Mouse (Mus musculus): Measurements from ENCODE around the gene Ank. TPM values are rescaled to one million over a fixed set of nuclear protein-coding genes. Genes with fewer than 3 reads are reported as not detected.

Gene Ank
- polyA plus RNA-seq, 1 experiment from 2014 or later: 23.3 TPM

DNA sequence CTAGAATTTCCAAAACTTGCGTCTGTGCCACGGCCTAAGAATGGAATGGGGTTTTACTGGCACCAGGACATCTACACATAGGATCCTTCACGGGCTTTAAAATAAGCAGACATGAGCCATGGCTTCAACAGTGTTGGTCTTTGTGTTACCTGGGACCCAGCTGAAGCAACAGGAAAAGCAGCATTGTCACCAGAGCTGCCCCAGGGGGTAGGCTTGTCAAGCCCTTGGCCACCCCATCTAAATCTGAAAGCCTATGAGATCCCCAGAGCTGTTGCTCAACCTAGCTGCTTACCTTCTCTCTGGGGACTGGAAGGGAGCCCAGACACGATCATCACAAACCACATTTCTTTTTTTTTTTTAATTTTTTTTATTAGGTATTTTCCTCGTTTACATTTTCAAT, 31.6 kb downstream of the Ank start:
- no peak for ATAC-seq (ENCODE audit: insufficient number of reproducible peaks, low FRiP score, low TSS enrichment, low read depth)
- H3K9ac ChIP-seq: no peak overlapping the region
- no peak overlapping the region for H3K4me2 ChIP-seq (replicated peaks)
- no peak overlapping the region for H3K27ac ChIP-seq (replicated peaks)
- H3K4me1 ChIP-seq: peaks cover 23% of the 10 kb centered on the region
- H3K36me3 ChIP-seq: no peaks in the 10 kb centered on the region
- no peaks in the 10 kb centered on the region for H3K27me3 ChIP-seq
- WGBS: 71% methylated on average over 5 of the region's 5 CpGs
- H3K9me3 ChIP-seq (replicated peaks): no peaks in the 10 kb centered on the region
- H3K4me3 ChIP-seq (replicated peaks): no peak overlapping the region

DNA sequence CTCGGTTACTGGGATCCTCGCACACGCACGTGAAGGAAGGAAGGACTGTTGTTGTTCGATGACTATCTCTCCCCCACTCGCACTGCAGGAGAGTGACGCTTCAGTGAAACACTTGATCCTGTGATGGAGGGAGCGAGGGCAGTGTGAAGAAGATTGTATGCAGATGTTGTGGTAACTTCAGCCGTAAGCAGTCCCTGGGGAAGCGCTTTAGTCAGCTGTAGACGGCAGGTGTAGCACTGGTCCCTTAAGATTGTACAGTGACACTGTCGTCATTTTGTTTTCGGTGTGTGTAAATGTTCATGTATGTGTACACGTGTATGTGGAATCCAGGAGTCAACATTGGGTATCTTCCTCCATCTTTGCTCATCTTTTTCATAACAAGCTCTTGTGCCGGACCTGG, 33.9 kb downstream of the Ank start:
- Histone ChIP-seq H3K27me3 (no peaks in the 10 kb centered on the region), H3K9me3 (replicated peaks) (no peaks in the 10 kb centered on the region), H3K4me3 (replicated peaks) (no peak overlapping the region), H3K4me2 (replicated peaks) (no peak overlapping the region), H3K4me1 (peaks cover 12% of the 10 kb centered on the region; the same call in 1 of the 2 replicates), H3K36me3 (no peaks in the 10 kb centered on the region), H3K9ac (no peak overlapping the region), H3K27ac (replicated peaks) (no peak overlapping the region)
- WGBS: 60% methylated on average over 15 of the region's 15 CpGs
- no peak for ATAC-seq (ENCODE audit: insufficient number of reproducible peaks, low FRiP score, low TSS enrichment, low read depth)

DNA sequence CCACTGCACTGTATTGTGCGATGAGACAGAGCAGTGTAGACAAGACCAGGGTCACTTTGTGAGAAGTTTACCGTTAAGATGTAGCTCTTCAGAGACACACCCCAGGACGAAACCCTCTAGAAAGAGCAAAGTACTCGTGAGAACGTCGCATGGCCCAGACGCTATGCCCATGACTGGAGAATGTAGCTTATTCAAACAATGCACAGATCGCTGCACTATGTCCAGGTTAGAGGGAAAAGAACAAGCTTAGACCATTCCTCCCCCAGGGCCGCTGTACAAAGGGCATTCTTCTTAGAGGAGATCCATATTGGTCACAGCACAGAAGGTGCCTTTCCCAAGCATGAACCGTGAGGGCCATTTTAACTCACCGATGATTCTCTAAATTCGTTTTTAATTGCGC, 35.9 kb downstream of the Ank start:
- Histone ChIP-seq H3K27me3 (no peaks in the 10 kb centered on the region), H3K4me1 (0 out of 2 replicates have a peak, but pooled peaks cover 4% of the 10 kb centered on the region), H3K27ac (replicated peaks) (no peak overlapping the region), H3K9ac (no peak overlapping the region), H3K9me3 (replicated peaks) (no peaks in the 10 kb centered on the region), H3K4me3 (replicated peaks) (no peak overlapping the region), H3K36me3 (no peaks in the 10 kb centered on the region), H3K4me2 (replicated peaks) (no peak overlapping the region)
- ATAC-seq (ENCODE audit: insufficient number of reproducible peaks, low FRiP score, low TSS enrichment, low read depth): no peak
- 84% methylated on average over 13 of the region's 13 CpGs for WGBS

GRCm38 (mm10) chr15:27503221-27503620, 36.7 kb downstream of the Ank start:
- no peak overlapping the region for H3K9ac ChIP-seq
- ATAC-seq (ENCODE audit: insufficient number of reproducible peaks, low FRiP score, low TSS enrichment, low read depth): no peak
- 77% methylated on average over 9 of the region's 9 CpGs for WGBS

DNA sequence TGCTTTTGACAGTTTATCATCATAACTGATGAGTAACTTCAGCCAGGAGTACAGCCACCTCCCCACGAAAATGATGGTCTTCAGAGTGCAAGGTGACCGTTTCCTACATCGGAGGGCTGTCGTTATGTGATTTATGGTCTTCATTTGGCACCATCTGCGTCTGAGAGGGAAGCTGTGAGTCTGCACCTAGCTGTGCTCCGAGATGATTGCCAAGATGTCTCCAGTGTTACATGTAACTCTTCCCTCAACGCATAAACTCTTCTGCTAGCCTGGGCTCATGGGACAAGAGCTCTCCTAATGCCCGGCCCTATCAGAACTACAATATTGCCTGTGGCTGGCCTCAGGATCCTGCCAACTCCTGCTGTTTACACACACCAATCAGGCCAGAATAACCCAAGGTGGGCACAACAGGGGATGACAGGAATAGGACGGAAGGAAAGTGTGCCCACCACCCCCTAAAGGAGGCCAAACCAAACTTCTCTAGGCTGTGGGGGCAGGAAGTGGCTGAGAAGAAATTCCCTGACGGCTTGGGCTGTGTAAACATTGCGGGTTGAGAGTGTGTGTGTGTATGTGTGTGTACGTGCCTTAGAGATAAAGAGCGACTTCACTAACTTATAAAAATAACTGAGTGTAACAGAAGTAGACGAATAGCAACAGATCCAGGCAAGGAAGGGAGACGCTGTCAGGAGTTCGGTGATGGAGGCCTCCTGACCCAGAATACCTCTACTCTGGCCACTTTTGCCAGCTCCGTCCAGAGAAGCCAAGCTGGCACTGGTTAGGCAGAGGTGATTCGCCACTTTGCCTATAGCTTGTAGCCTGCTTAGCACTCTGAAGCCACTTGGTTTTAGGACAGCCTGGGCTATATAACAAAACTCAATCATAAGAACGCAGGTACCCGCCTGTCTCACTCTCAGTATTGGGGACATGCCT, 37.6 kb downstream of the Ank start:
- no peaks in the 10 kb centered on the region for H3K36me3 ChIP-seq
- H3K4me3 ChIP-seq (replicated peaks): no peak overlapping the region
- 77% methylated on average over 20 of the region's 20 CpGs for WGBS
- no peak overlapping the region for H3K4me2 ChIP-seq (replicated peaks)
- no peaks in the 10 kb centered on the region for H3K4me1 ChIP-seq
- no peak overlapping the region for H3K9ac ChIP-seq
- H3K27ac ChIP-seq (replicated peaks): no peak overlapping the region
- no peak for ATAC-seq (ENCODE audit: insufficient number of reproducible peaks, low FRiP score, low TSS enrichment, low read depth)
- H3K27me3 ChIP-seq: no peaks in the 10 kb centered on the region
- no peaks in the 10 kb centered on the region for H3K9me3 ChIP-seq (replicated peaks)

More at GRCm38 (mm10) chr15:27503221-27503620, 36.7 kb downstream of the Ank start:
- Histone ChIP-seq H3K4me1 (no peaks in the 10 kb centered on the region), H3K27ac (replicated peaks) (no peak overlapping the region), H3K27me3 (no peaks in the 10 kb centered on the region), H3K4me2 (replicated peaks) (no peak overlapping the region), H3K9me3 (replicated peaks) (no peaks in the 10 kb centered on the region), H3K36me3 (no peaks in the 10 kb centered on the region), H3K4me3 (replicated peaks) (no peak overlapping the region)

- ATAC-seq (ENCODE audit: insufficient number of reproducible peaks, low FRiP score, low TSS enrichment, low read depth): no peak
- Histone ChIP-seq H3K9me3 (replicated peaks) (no peaks in the 10 kb centered on the region), H3K4me2 (replicated peaks) (no peak overlapping the region), H3K27ac (replicated peaks) (no peak overlapping the region), H3K4me3 (replicated peaks) (no peak overlapping the region), H3K27me3 (no peaks in the 10 kb centered on the region), H3K4me1 (no peaks in the 10 kb centered on the region), H3K36me3 (no peaks in the 10 kb centered on the region), H3K9ac (no peak overlapping the region)
- WGBS: 55% methylated on average over 5 of the region's 5 CpGs
Observed at GRCm38 (mm10) chr15:27506127-27506886, 39.8 kb downstream of the Ank start.

DNA sequence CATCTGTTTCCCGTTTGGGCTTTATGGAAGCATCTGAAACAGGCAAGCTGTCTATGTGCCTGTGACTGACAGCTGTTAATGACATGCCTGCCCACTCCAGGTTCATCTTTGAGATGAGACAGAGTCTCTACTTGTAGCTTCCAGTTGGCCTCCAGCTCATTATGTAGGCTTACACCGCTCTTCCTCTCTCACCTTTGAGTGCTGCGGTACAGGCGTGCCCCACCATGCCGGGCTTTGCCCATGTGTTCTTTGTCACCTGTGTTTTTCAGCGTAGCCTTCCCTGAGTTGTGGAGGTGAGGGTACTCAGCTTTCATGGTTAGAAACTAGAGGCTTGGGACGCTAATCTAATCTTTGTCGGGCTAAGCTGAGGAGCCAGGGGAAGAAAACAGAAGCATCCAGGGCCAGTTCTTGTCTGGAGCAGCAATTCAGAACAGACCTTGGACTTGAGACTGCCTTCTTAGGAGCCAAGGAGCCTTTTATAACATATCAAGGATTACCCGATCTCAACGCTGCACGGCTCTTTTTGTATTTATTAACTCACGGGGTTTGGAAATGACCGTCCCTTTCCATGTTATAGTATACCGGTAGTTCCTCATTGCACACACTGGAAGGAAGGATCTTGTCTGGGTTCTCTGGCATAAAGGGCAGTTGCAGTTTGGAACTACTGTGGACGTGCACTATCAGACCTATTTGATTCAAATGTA, 40.6 kb downstream of the Ank start:
- H3K27me3 ChIP-seq: no peaks in the 10 kb centered on the region
- WGBS: 71% methylated on average over 15 of the region's 15 CpGs
- H3K4me1 ChIP-seq: no peaks in the 10 kb centered on the region
- H3K4me2 ChIP-seq (replicated peaks): no peak overlapping the region
- no peak overlapping the region for H3K27ac ChIP-seq (replicated peaks)
- ATAC-seq (ENCODE audit: insufficient number of reproducible peaks, low FRiP score, low TSS enrichment, low read depth): no peak
- no peak overlapping the region for H3K9ac ChIP-seq
- H3K9me3 ChIP-seq (replicated peaks): no peaks in the 10 kb centered on the region
- H3K36me3 ChIP-seq: no peaks in the 10 kb centered on the region
- H3K4me3 ChIP-seq (replicated peaks): no peak overlapping the region

DNA sequence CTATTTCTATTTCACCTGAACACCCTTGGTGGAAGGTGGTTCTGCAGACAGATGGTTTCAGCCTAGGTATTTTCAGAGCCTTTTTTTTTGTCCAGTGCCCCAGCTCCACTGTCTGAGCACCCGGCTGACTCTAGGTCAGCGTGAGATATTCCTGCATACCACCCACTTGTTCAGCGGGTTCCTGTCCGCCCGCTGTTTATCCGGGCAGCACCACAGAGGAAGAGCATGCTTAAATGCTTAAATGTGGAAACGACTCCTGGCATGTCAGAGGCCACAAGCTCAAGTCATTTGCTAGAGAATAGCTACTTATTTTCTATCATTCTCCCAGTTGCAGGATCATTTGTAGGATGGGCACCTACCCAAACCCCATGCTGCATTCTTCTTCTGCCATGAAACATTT, 41.7 kb downstream of the Ank start:
- WGBS: 78% methylated on average over 7 of the region's 7 CpGs

GRCm38 (mm10) chr15:27508982-27509381, 42.5 kb downstream of the Ank start:
- H3K27ac ChIP-seq (replicated peaks): no peak overlapping the region
- no peak for ATAC-seq (ENCODE audit: insufficient number of reproducible peaks, low FRiP score, low TSS enrichment, low read depth)

More for the DNA sequence above, 41.7 kb downstream of the Ank start:
- Histone ChIP-seq H3K9ac (no peak overlapping the region), H3K9me3 (replicated peaks) (no peaks in the 10 kb centered on the region), H3K36me3 (no peaks in the 10 kb centered on the region), H3K27me3 (no peaks in the 10 kb centered on the region), H3K4me3 (replicated peaks) (no peak overlapping the region), H3K4me1 (no peaks in the 10 kb centered on the region), H3K27ac (replicated peaks) (no peak overlapping the region), H3K4me2 (replicated peaks) (no peak overlapping the region)
- no peak for ATAC-seq (ENCODE audit: insufficient number of reproducible peaks, low FRiP score, low TSS enrichment, low read depth)

GRCm38 (mm10) chr15:27516927-27517326, 50.5 kb downstream of the Ank start:
- no peak for ATAC-seq (ENCODE audit: insufficient number of reproducible peaks, low FRiP score, low TSS enrichment, low read depth)
- Histone ChIP-seq H3K9me3 (replicated peaks) (no peaks in the 10 kb centered on the region), H3K36me3 (no peaks in the 10 kb centered on the region), H3K4me2 (replicated peaks) (no peak overlapping the region), H3K9ac (no peak overlapping the region), H3K4me3 (replicated peaks) (no peak overlapping the region), H3K27me3 (no peaks in the 10 kb centered on the region), H3K4me1 (no peaks in the 10 kb centered on the region), H3K27ac (replicated peaks) (no peak overlapping the region)
- 52% methylated on average over 1 of the region's 1 CpGs for WGBS

More at GRCm38 (mm10) chr15:27508982-27509381, 42.5 kb downstream of the Ank start:
- Histone ChIP-seq H3K4me3 (replicated peaks) (no peak overlapping the region), H3K4me2 (replicated peaks) (no peak overlapping the region), H3K27me3 (no peaks in the 10 kb centered on the region), H3K36me3 (no peaks in the 10 kb centered on the region), H3K9me3 (replicated peaks) (no peaks in the 10 kb centered on the region), H3K4me1 (no peaks in the 10 kb centered on the region), H3K9ac (no peak overlapping the region)
- WGBS: 95% methylated on average over 17 of the region's 17 CpGs

DNA sequence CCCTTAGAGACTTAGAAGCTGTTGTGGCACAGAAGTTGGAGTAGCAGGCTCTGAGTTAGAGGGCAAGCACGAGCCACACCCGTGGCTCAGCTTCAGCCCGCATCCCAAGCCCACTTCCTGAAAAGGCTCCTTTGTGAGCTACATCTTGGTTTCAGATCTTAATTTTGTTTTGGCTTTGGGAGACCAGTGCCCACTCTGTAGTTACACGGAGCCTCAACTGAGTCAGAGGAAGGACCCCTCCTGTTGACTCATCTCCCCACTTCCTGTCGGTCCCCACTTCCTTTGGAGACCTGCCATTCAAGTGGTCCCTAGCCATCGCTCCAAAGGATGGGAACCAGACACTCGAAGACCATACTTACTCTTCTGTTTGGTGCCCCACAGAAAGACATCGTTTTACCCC, 51.5 kb downstream of the Ank start:
- Histone ChIP-seq H3K9ac (no peak overlapping the region), H3K27me3 (no peaks in the 10 kb centered on the region), H3K4me2 (replicated peaks) (no peak overlapping the region), H3K4me3 (replicated peaks) (no peak overlapping the region), H3K4me1 (no peaks in the 10 kb centered on the region), H3K9me3 (replicated peaks) (no peaks in the 10 kb centered on the region), H3K27ac (replicated peaks) (no peak overlapping the region), H3K36me3 (no peaks in the 10 kb centered on the region)
- no peak for ATAC-seq (ENCODE audit: insufficient number of reproducible peaks, low FRiP score, low TSS enrichment, low read depth)
- WGBS: 61% methylated on average over 8 of the region's 8 CpGs
